Mouse (Mus musculus) urinary bladder, adult 18-20 months (tissue): Measurements from ENCODE around the gene Gabarap.
"Not testable (repeated sequence)": the region's sequence is repeated elsewhere in the genome, so short reads cannot be mapped to it uniquely, and the experiment has no call there.

Experiments used
- DNase-seq, 2 experiments: peaks; one replicate each; pipeline ENCODE4 v3.0.0; 2022; ENCODE audit warnings: low spot score in 2 of 2, mixed read lengths in 2 of 2

Gabarap gene

DNA sequence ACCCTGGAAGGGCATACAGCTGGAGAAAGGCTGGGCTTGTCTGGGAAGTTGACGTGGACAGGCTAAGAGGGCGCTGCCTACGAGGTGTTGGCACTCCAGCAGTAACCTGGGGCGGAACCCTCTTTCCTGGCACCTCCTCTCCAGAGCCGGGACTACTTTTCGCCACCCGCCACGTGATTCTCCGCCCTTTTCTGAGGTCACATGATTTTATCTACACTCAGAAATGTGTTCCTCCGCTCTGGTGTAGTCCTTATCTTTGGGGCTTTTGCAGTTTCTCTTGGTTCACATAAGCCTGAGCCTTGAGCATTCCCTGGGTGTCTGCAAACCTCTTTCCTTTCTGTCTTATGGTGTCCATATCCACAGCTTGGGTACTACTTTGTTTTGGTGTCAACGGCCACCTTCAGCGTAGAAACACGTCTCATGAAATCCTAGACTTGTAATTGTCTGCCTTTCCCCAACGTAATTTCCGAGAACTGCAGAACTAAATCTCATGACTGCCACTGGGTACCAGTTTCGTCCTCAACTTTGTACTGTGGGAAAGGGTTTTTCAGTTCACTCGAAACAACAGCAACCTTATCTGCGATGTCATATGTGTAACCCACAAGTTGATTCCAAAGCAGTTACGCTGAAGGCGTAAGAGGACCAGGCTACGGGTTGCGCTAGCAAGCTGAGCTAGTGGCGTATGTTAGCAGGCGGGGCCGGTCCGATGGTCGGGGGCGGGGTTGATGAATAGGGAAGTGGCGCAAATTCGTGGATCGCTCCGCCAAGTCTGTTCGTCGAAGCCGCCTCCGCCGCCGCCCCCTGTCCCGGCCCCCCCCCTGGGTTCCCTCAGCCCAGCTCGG lies at the start of gene Gabarap:
Gene Gabarap, plus strand, starts transcription at position 294 of the 842 bp plus-strand sequence.
- DNase-seq, result peak; percentile 91 to 93

- no peak for DNase-seq
Observed at GRCm38 (mm10) chr11:69945216-69945615, 45.7 kb upstream of the Gabarap start.

GRCm38 (mm10) chr11:69945997-69946891 lies 44.7 kb upstream of the Gabarap start:
- DNase-seq, result no peak

GRCm38 (mm10) chr11:69947337-69948065 lies 43.4 kb upstream of the Gabarap start:
- no peak for DNase-seq

DNA sequence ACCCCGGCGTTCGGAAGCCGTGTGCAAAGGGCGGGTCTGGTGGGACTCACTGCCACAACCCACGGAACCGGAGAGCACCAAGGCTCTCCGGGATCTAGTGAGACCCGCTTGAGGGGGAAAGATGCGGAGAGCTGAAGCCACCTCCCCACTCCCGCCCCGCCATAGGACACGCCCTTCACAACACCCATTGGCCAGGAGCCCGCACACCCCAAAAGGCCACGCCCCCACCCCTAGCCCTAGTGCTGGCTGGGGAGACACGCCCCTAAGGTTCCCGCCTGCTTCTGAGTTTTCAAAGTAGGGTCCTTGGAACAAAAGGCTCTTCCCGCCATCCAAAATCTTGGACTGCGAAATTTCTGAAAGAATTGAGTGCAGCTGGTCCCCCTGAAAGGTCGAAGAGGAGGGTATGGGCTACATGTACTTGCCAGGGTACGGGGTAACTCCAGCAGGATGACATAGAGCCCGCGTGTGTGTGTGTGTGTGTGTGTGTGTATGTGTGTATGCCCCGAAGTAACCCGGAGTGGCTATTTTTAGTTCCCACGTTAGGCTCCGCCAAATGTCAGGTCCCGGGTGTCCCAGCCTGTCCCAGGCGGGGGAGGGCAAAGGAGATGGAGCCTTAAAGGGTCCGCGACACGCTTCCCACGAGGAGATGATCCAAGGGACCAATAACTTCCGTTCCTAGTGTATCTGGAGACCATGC lies 42.7 kb upstream of the Gabarap start, which contains the start of gene Slc2a4:
Gene Slc2a4, minus strand, starts transcription at position 123 of the 697 bp plus-strand sequence.
- peak; percentile 74 to 84 for DNase-seq

DNA sequence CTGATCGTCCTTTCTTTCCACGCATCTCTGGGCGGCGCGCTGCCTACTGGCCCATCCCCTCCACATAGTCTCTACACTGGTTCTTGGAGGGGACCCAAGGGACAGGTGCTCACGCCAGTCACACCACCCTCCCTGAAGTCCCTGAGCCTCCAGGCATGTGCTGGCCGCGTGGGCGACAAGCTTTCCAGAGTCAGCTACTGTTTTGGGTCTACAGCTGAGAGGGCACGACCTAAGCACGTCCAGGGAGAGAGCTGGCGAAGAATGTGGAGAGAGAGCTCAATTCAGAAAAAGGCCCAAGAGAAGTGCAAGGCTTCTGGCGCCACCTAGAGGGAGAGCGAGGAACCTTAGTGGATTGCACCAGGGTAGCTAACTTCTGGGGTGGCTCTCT lies 42.2 kb upstream of the Gabarap start:
- DNase-seq, result peak; percentile 75 to 76

DNA sequence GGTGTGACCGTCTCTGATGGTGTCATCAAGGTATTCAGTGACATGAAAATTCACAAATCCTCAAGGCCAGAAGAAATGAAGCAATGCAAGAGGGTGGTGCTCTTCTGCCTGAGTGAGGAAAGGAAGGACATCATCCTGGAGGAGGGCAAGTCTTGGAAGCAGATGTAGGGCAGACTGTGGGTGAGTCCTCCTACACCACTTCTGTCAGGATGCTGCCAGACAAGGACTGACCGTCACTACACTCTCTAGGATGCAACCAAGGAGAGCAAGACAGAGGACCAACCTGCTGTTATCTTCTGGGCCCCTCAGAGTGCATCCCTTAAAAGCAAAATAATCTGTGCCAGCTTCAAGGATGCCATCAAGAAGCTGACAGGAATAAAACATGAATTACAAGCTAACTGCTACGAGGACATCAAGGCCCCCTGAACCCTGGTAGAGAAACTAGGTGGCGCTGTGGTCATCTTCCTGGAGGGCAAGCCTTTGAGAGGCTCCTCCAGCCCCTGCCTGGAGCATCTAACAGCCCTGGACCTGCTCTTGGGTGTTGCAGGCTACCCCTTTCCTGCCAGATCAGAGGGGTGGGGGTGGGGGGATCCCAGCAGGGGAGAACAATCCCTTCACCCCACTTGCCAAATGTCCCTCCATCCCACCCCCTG lies 40.0 kb upstream of the Gabarap start:
- DNase-seq, result no peak

GRCm38 (mm10) chr11:69952274-69952673 lies 38.7 kb upstream of the Gabarap start:
- DNase-seq, result no peak

GRCm38 (mm10) chr11:69953267-69953915 lies 37.6 kb upstream of the Gabarap start:
- DNase-seq, result no peak

GRCm38 (mm10) chr11:69955618-69956017 lies 35.3 kb upstream of the Gabarap start:
- DNase-seq, result not testable (repeated sequence)

DNA sequence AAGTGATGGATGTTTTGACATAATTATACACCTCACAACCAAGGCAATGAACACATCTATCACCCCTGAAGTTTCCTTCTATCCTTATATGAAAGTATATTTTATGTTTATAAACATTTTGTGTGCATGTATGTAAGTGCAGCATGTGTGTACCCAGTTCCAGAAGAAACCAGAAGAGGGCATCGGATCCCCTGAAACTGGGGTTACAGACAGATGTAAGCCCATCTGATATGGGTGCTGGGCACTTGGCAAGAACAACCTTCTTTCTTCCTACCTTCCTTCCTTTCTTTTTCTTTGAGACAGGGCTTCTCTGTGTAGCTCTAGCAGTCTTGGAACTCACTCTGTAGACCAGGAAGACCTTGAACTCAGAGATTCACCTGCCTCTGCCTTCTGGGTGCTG lies 34.7 kb upstream of the Gabarap start:
- no peak for DNase-seq

- DNase-seq, result no peak
Observed at GRCm38 (mm10) chr11:69960616-69961015, 30.3 kb upstream of the Gabarap start.

GRCm38 (mm10) chr11:69961841-69962240 lies 29.1 kb upstream of the Gabarap start:
- peak in 1 of 2 experiments; percentile 46 for DNase-seq

- no peak for DNase-seq
Observed at GRCm38 (mm10) chr11:69964650-69965270, 26.2 kb upstream of the Gabarap start, which contains the start of gene Cldn7. Gene Cldn7 (plus strand): TSS chr11:69964779.

DNA sequence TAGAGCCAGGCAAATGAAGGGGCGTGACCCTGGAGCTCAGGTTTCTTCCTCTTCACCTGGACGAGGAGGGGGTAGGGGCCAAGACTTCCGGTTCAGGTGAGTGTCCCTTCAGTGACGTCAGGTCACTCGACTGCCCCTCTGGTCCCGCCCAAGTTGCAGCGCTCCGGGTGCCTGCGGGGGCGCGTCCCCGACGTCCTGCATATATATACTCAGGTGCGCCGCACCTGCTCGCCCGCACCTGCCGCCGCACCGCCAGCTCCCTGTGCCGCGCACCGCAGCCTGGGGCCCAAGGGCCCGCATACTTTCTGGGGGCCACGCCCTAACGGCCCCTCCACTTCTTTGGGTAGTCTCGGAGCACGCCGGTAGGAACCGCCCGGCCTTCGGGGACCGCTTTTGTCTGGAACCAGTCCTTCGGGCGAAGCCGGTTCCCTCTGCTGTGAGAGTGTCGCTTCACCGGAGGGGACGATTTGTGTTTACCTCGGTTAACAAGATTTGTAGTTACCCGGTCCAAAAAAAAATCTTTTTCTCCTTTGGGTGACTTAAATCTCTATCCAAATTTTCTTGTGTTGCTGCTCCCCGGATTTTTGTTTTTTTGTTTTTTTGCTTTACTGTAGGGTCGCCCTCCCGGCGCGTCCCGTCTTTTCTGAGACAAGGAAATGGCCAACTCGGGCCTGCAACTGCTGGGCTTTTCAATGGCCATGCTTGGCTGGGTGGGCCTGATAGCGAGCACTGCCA lies 25.5 kb upstream of the Gabarap start:
- peak; percentile 69 to 78 for DNase-seq

DNA sequence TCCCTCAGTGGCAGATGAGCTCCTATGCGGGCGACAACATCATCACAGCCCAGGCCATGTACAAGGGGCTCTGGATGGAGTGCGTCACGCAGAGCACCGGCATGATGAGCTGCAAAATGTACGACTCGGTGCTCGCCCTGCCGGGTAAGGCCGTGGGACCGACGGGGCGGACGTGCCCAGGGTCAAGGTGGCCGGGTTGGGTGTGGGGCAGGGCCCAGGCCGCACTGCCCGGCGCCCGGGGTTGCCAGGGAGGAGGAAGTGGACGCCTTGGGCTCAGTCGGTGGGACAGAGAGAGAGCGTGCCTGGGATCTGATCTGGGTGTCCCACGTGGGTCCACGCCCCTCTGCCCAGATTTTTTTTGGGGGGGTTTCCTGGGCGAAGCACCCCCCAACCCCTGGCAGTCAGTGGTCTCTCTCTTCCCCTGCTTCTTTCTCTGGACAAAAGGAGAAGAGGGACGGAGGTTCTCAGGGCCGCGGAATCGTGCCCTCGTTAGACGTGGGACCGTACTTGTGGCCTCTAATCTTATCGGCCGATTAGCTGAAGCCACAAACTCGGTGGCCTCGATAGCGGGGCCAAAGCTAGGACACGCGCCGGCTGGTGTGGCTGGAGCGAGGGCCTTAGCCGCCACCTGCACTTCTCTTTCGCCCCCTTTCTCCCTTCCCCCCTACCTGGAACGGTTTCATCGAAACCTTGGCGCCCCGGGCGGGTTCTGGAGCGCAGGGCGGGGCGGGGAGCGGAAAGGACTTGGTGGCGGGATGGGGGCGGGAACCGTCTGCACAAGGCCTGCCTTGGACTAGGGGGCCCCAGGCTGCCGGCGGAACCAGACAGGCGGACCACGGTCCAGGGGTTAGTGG lies 24.7 kb upstream of the Gabarap start:
- peak; percentile 32 to 57 for DNase-seq

GRCm38 (mm10) chr11:69966860-69967517 lies 24.0 kb upstream of the Gabarap start:
- no peak for DNase-seq
